Comparison of ENCODE assay signal across 8 mouse cellular contexts in the genomic region with DNA sequence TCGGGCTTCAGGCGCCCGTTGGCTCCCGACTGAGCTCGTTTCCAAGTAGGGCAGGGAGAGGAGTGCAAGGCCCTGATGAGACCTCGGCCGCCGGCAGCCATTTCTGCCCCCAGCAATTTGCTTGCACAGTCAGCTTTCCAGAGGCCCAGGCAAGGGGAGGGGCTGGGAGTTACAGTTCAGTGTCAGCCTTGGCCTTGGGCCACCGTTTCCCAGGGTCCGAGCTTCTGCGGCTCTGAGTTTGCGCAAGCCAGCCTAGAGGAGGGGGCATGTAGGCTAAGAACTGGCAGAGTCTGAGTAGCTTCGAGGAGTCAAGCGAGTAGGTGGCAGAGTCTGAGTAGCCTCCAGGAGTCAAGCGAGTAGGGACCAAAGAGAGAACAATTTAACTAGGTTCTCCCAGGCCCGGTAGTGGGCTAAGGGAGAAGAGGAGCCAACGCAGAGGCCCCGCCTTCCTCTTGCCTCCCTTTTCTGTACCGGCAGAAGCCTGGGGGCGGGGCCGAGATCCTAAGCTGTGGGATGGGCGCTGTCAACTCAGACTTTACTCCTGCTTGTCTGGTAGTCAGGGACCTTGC. TPM values are rescaled to one million over a fixed set of nuclear protein-coding genes. Genes with fewer than 3 reads are reported as not detected.
A peak's percentile ranks its signal among the peaks of the same experiment; 100 is the strongest.
DNase-seq lines count a peak whose midpoint lies in the region; ATAC-seq and TF ChIP-seq lines count a peak whose summit lies in the region.

Pyroxd2 (minus strand) TSS at position 413 of the 569 bp plus-strand sequence.

- H3K27ac ChIP-seq in ES-E14 (ENCODE audit: insufficient read depth, low read depth, low read length, poor library complexity, severe bottlenecking): no peak within 1 kb of the TSS
- H3K27ac ChIP-seq in forebrain, embryonic 11.5 days (ENCODE audit: low read depth, low read length): no peak within 1 kb of the TSS
- peak within 1 kb of the TSS; percentile 94 for H3K27ac ChIP-seq in heart, embryonic 15.5 days
- H3K27ac ChIP-seq in liver, embryonic 12.5 days: peak within 1 kb of the TSS; percentile 81
- H3K27ac ChIP-seq in stomach, embryonic 15.5 days: peak within 1 kb of the TSS; percentile 91

- no peaks in the 10 kb centered on the region for H3K79me2 ChIP-seq in myocyte (ENCODE audit: control insufficient read depth, insufficient read depth)

- no peaks in the 10 kb centered on the region for H3K9me3 ChIP-seq in ES-E14 (ENCODE audit: control insufficient read depth, insufficient read depth, low read depth, low read length)
- H3K9me3 ChIP-seq in forebrain, embryonic 11.5 days (ENCODE audit: control insufficient read depth, low read length): no peaks in the 10 kb centered on the region
- no peaks in the 10 kb centered on the region for H3K9me3 ChIP-seq in heart, embryonic 15.5 days (replicated peaks)
- no peaks in the 10 kb centered on the region for H3K9me3 ChIP-seq in liver, embryonic 12.5 days (replicated peaks)
- no peaks in the 10 kb centered on the region for H3K9me3 ChIP-seq in stomach, embryonic 15.5 days

- peak; percentile 82 for DNase-seq in ES-E14 (ENCODE audit: low read depth, low spot score)
- DNase-seq in forebrain, embryonic 11.5 days (ENCODE audit: low spot score): peak; percentile 83
- peak; percentile 94 to 95 for DNase-seq in kidney, postnatal 25 days

- peak within 1 kb of the TSS; percentile 45 to 73 for H3K4me3 ChIP-seq in ES-E14 (ENCODE audit: insufficient read depth in 1 of 2, low read depth in 1 of 2, low read length in 2 of 2, poor library complexity in 1 of 2, severe bottlenecking in 1 of 2)
- peak within 1 kb of the TSS; percentile 21; the same call in 1 of the 2 replicates for H3K4me3 ChIP-seq in forebrain, embryonic 11.5 days (ENCODE audit: low read depth, low read length)
- peak within 1 kb of the TSS; percentile 48 for H3K4me3 ChIP-seq in heart, embryonic 15.5 days
- peak within 1 kb of the TSS; percentile 52 for H3K4me3 ChIP-seq in liver, embryonic 12.5 days
- H3K4me3 ChIP-seq in myocyte: peak within 1 kb of the TSS; percentile 21
- peak within 1 kb of the TSS; percentile 43 for H3K4me3 ChIP-seq in stomach, embryonic 15.5 days (replicated peaks)

- in situ Hi-C loops in ES-E14 (cut with MboI; ENCODE audit: low sequenced_read_pairs in 2 of 2, unreplicated experiment in 2 of 2): no loop called here

- peak; percentile 30 for TF ChIP-seq POLR2A in myocyte (IDR thresholded peaks at IDR 0.05; ENCODE audit: insufficient read length, low read depth)

- 7% methylated on average over 22 of the region's 22 CpGs for WGBS in forebrain, embryonic 11.5 days
- WGBS in heart, embryonic 15.5 days: 3% methylated on average over 22 of the region's 22 CpGs
- 7% methylated on average over 22 of the region's 22 CpGs for WGBS in liver, embryonic 12.5 days (ENCODE audit: insufficient replicate concordance)
- 3% methylated on average over 22 of the region's 22 CpGs for WGBS in stomach, embryonic 15.5 days

- ATAC-seq in cerebellum, adult (ENCODE audit: insufficient number of reproducible peaks, low FRiP score, low TSS enrichment): peak; percentile 43; the same call in 1 of the 2 replicates
- peak; percentile 87 for ATAC-seq in forebrain, embryonic 11.5 days (replicated peaks; ENCODE audit: low FRiP score)
- ATAC-seq in heart, embryonic 15.5 days (replicated peaks; ENCODE audit: insufficient number of reproducible peaks, insufficient read depth, low FRiP score, low read depth): peak; percentile 85
- peak; percentile 84 for ATAC-seq in liver, embryonic 12.5 days
- ATAC-seq in stomach, embryonic 15.5 days (ENCODE audit: insufficient read depth, low FRiP score, low read depth): peak; percentile 85

- peaks cover 0 to 2% of the 10 kb centered on the region in 2 experiments; a peak in 2 of 4 replicates for H3K4me1 ChIP-seq in ES-E14 (ENCODE audit: control insufficient read depth in 2 of 2, insufficient read depth in 2 of 2, low read length in 2 of 2, poor library complexity in 1 of 2)
- H3K4me1 ChIP-seq in forebrain, embryonic 11.5 days (replicated peaks; ENCODE audit: control insufficient read depth, insufficient read depth, low read length): peaks cover 8% of the 10 kb centered on the region
- peaks cover 53% of the 10 kb centered on the region for H3K4me1 ChIP-seq in heart, embryonic 15.5 days (replicated peaks)
- peaks cover 55% of the 10 kb centered on the region for H3K4me1 ChIP-seq in liver, embryonic 12.5 days
- peaks cover 30% of the 10 kb centered on the region for H3K4me1 ChIP-seq in stomach, embryonic 15.5 days

- no peaks in the 10 kb centered on the region for H3K27me3 ChIP-seq in forebrain, embryonic 11.5 days (ENCODE audit: control insufficient read depth, insufficient read depth, low read length)
- H3K27me3 ChIP-seq in heart, embryonic 15.5 days: no peaks in the 10 kb centered on the region
- H3K27me3 ChIP-seq in liver, embryonic 12.5 days (replicated peaks): no peaks in the 10 kb centered on the region
- H3K27me3 ChIP-seq in myocyte (ENCODE audit: control insufficient read depth, insufficient read depth, insufficient read length): no peaks in the 10 kb centered on the region
- no peaks in the 10 kb centered on the region for H3K27me3 ChIP-seq in stomach, embryonic 15.5 days (replicated peaks)

- H3K4me2 ChIP-seq in forebrain, embryonic 11.5 days (ENCODE audit: low read depth, low read length, severe bottlenecking): peak within 1 kb of the TSS; percentile 52
- H3K4me2 ChIP-seq in heart, embryonic 15.5 days: peak within 1 kb of the TSS; percentile 81
- H3K4me2 ChIP-seq in liver, embryonic 12.5 days: peak within 1 kb of the TSS; percentile 86
- H3K4me2 ChIP-seq in myocyte (ENCODE audit: low read depth): peak within 1 kb of the TSS; percentile 89
- peak within 1 kb of the TSS; percentile 75 for H3K4me2 ChIP-seq in stomach, embryonic 15.5 days

- peak within 1 kb of the TSS; percentile 39 for H3K9ac ChIP-seq in ES-E14 (ENCODE audit: insufficient read depth, low read depth, low read length, poor library complexity, severe bottlenecking)
- H3K9ac ChIP-seq in forebrain, embryonic 11.5 days (ENCODE audit: low read length): peak within 1 kb of the TSS; percentile 54
- peak within 1 kb of the TSS; percentile 60 for H3K9ac ChIP-seq in heart, embryonic 15.5 days
- peak within 1 kb of the TSS; percentile 65 for H3K9ac ChIP-seq in liver, embryonic 12.5 days
- peak within 1 kb of the TSS; percentile 14; the same call in 1 of the 2 replicates for H3K9ac ChIP-seq in stomach, embryonic 15.5 days

- H3ac ChIP-seq in myocyte (ENCODE audit: control insufficient read depth, insufficient read length): no peak within 1 kb of the TSS

- H3K36me3 ChIP-seq in ES-E14 (ENCODE audit: control insufficient read depth, insufficient read depth, low read length, poor library complexity, severe bottlenecking) (no peaks in the 10 kb centered on the region; the same call in 1 of the 2 replicates), myocyte (ENCODE audit: control insufficient read depth, insufficient read depth) (no peaks in the 10 kb centered on the region)
- no peaks in the 10 kb centered on the region for H3K36me3 ChIP-seq in forebrain, embryonic 11.5 days (ENCODE audit: control insufficient read depth, insufficient read depth, low read length)
- H3K36me3 ChIP-seq in heart, embryonic 15.5 days: no peaks in the 10 kb centered on the region
- H3K36me3 ChIP-seq in liver, embryonic 12.5 days: no peaks in the 10 kb centered on the region
- H3K36me3 ChIP-seq in stomach, embryonic 15.5 days: no peaks in the 10 kb centered on the region

TF ChIP-seq in ES-E14, 5 proteins besides CTCF, POLR2A, EP300 and RAD21:
- TF ChIP-seq ZNF384 (IDR thresholded peaks at IDR 0.05; ENCODE audit: low read depth, low read length): no peak
- TF ChIP-seq MAFK (IDR thresholded peaks at IDR 0.05; ENCODE audit: insufficient read depth, low read depth, low read length): no peak
- TF ChIP-seq CHD2 (IDR thresholded peaks at IDR 0.05; ENCODE audit: low read depth, low read length): no peak
- no peak for TF ChIP-seq ZC3H11A (IDR thresholded peaks at IDR 0.05; ENCODE audit: borderline replicate concordance, low read depth, low read length)
- TF ChIP-seq HCFC1 (IDR thresholded peaks at IDR 0.05; ENCODE audit: borderline replicate concordance, insufficient read depth, low read length): no peak

TF ChIP-seq in myocyte, 11 proteins besides CTCF, POLR2A, EP300 and RAD21:
- no peak for TF ChIP-seq CEBPB (IDR thresholded peaks at IDR 0.05; ENCODE audit: insufficient read depth, poor library complexity, severe bottlenecking)
- no peak for TF ChIP-seq MYOD1 (IDR thresholded peaks at IDR 0.05; ENCODE audit: control insufficient read depth in 1 of 3, insufficient read length in 2 of 3, low read depth in 2 of 3)
- TF ChIP-seq SRF (IDR thresholded peaks at IDR 0.05; ENCODE audit: control insufficient read depth, insufficient read length, low read depth): no peak
- no peak for TF ChIP-seq MAX (IDR thresholded peaks at IDR 0.05; ENCODE audit: low read depth)
- no peak for TF ChIP-seq E2F4 (IDR thresholded peaks at IDR 0.05; ENCODE audit: insufficient read depth)
- no peak for TF ChIP-seq TCF3 (IDR thresholded peaks at IDR 0.05; ENCODE audit: insufficient read length, low read depth)
- no peak for TF ChIP-seq USF1 (IDR thresholded peaks at IDR 0.05; ENCODE audit: low read depth)
- TF ChIP-seq TCF12 (IDR thresholded peaks at IDR 0.05; ENCODE audit: insufficient read depth, poor library complexity, severe bottlenecking): no peak
- TF ChIP-seq MYOG (IDR thresholded peaks at IDR 0.05; ENCODE audit: control insufficient read depth in 1 of 3, insufficient read depth in 1 of 3, insufficient read length in 2 of 3, low read depth in 2 of 3): no peak
- TF ChIP-seq REST (IDR thresholded peaks at IDR 0.05; ENCODE audit: insufficient read depth, insufficient read length): no peak

RNA-seq across cellular contexts. Expression of gene Pyroxd2, which starts in this region (rescaled TPM):
- 0.26 TPM in 1 of 2 replicates, not detected in the other for total RNA-seq in ES-E14 (2012; rRNA removed)
- polyA plus RNA-seq in forebrain, embryonic 11.5 days (2014; fragmentation: Nextera tagmentation; extraction: Ambion mirVana): 0.52 and 0.53 TPM in 2 replicates
- 4.8 and 5.3 TPM in 2 replicates for polyA plus RNA-seq in heart, embryonic 15.5 days (2015; fragmentation: Nextera tagmentation; extraction: Ambion mirVana)
- polyA plus RNA-seq in liver, embryonic 12.5 days (2016; fragmentation: Nextera tagmentation; extraction: Ambion mirVana): 1.3 and 1.5 TPM in 2 replicates
- polyA plus RNA-seq in myocyte (2012; fragmentation: generic; extraction: Trizol): 0.37 TPM
- 4.1 TPM in 2 replicates for polyA plus RNA-seq in stomach, embryonic 15.5 days (2015; fragmentation: Nextera tagmentation; extraction: Ambion mirVana)

Comparison
In these comparisons a context has a peak if more than half of its experiments do, and no peak if none do; other contexts are left out.
1. Peak in DNase-seq, H3K4me3 ChIP-seq and H3K9ac ChIP-seq in ES-E14; RNA of the gene not detected or under 1 TPM.
2. Peak in DNase-seq, ATAC-seq, H3K4me3 ChIP-seq, H3K9ac ChIP-seq and H3K4me2 ChIP-seq in forebrain, embryonic 11.5 days; RNA of the gene not detected or under 1 TPM.
3. H3K27ac ChIP-seq: peak in heart, embryonic 15.5 days (single experiment), liver, embryonic 12.5 days (single experiment) and stomach, embryonic 15.5 days (single experiment); none in ES-E14 (single experiment) and forebrain, embryonic 11.5 days (single experiment).
4. H3K9ac ChIP-seq: peak in every context shown above with its lines; median percentile 65 in liver, embryonic 12.5 days; 60 in heart, embryonic 15.5 days; 54 in forebrain, embryonic 11.5 days; 39 in ES-E14; 14 in stomach, embryonic 15.5 days.
5. Peak in every context shown above with its lines, with median percentiles within 50 percentile points of each other: DNase-seq, H3K4me3 ChIP-seq, ATAC-seq and H3K4me2 ChIP-seq.